Mouse (Mus musculus): ENCODE data around the gene Gramd4.
A peak's percentile ranks its signal among the peaks of the same experiment; 100 is the strongest.

Gene Gramd4

DNA sequence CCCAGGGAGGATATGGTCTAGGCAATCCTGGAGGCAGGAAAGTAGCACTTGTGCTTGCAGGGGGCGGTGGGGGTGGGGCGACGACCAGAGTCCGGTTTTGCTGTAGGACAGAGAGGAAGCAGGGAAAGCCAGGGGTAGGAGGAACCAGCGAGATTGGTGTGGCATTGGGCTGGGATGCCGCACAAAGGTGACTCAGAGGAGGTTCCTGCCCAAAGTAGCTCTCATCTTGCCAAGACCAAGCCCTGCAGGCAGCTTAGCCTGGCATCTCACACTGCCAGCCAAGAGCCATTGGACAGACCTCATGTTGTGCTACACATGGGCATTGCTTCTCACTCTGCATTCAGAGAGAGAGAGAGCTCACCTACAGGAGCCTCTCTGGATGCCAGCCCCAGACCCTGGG, at the start of gene Gramd4:
Gramd4 (plus strand) TSS at position 283 of the 400 bp plus-strand sequence.
- DNase-seq (ENCODE audit: low spot score in 2 of 2) = no peak

DNA sequence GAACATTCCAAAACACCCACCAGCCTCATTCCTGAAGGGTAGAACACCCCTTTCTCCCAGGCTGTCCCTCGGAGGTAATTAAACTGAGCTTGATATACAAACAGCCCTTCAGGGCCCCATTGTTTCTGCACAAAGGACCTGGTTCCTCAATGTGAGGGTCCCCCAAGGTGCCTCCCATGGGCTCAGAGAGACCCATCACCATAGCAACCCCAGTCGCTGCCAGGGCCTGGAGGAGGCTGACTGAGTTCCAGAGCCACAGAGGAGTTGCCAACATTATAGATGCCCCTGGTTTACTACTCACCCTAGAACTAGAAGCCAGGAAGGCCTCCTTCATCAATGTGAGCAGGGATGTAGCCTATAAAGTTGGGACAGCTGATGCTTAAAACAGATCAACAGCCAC, 44.4 kb upstream of the Gramd4 start:
- DNase-seq (ENCODE audit: low spot score in 2 of 2) = no peak

DNA sequence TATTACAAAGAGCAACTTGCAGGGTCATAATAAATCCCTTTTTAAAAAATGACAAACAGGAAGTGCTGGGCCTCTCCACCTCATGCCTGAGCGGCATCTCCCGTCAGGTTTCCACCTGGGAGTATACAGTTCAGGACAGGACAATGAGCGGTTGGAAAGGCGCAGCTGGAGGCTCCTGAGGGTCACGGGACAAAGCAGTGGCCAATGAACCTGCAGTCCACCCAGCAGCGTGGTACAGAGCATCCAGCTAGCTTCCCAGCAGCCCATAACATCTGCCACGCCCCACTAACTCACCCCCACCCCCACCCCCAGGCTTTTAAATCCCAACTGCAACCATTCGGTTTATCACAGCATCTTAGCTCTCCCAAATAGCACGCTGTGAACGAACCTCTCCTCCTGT, 43.8 kb upstream of the Gramd4 start:
- DNase-seq (ENCODE audit: low spot score in 2 of 2) = no peak

DNA sequence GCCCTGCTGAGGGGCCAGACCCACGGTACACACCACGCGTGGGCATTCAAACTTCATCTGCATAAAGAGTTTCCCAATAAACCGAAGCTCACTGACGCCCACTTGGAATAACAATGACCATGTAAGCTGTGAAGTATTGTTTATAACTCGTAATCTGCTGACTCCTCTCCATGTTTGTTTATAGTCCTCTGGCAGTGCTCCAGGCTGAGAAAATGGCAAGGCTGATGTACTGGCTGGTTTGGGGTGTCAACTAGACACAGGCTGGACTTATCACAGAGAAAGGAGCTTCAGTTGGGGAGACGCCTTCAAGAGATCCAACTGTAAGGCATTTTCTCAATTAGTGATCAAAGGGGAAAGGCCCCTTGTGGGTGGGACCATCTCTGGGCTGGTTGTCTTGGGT, 42.5 kb upstream of the Gramd4 start:
- DNase-seq (ENCODE audit: low spot score in 2 of 2) = no peak

DNA sequence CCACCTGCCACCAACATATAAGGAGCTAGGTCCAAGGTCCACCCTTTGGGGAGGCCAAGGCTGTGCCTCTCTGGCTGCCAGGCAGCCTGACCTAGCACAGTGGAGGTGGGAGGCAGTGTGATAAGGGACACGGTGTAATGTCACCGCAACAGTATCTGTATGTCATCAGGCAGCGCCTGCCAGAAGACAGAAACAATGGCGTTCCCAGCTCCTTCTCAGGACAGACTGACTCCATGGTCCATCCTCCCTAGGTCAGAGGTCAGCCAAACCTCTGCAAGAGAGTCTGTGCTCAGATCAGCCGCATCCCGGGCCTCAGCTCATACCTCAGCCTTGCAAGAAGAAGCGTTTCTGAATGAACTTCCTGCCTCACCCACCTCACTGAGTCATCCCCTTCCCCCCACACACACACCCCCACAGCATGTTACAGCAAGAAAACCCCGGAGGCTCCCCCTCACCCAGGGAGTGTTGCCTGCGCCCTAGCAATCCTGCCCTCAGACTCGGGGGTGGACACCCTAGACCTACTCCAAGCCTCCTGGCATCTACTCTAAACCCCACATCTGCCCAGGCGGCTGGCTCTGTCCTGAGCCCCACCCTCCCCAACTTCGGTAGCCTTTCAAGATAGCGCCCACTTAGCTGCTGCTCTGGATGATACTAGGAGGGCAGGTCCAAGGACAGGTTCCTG, 41.5 kb upstream of the Gramd4 start:
- DNase-seq (ENCODE audit: low spot score in 2 of 2) = no peak

DNA sequence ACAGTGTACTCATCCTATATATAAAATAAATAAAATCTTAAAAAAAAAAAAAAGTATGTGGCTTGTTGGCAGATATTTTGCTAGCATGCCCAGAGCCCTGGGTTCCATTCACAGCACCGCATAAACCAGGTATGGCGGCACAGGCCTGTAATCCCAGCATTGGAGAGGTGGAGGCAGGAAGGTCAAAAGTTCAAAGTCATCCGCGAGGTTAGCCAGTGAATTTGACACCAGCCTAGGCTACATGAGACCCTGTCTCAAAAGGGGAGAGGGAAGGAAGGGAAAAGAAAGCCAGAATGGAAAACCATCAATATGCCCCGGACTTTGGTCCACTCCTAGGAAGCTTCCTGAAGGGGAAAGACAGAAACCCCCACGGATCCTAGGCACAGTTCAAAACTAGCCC, 40.2 kb upstream of the Gramd4 start:
- no peak for DNase-seq (ENCODE audit: low spot score in 2 of 2)

DNA sequence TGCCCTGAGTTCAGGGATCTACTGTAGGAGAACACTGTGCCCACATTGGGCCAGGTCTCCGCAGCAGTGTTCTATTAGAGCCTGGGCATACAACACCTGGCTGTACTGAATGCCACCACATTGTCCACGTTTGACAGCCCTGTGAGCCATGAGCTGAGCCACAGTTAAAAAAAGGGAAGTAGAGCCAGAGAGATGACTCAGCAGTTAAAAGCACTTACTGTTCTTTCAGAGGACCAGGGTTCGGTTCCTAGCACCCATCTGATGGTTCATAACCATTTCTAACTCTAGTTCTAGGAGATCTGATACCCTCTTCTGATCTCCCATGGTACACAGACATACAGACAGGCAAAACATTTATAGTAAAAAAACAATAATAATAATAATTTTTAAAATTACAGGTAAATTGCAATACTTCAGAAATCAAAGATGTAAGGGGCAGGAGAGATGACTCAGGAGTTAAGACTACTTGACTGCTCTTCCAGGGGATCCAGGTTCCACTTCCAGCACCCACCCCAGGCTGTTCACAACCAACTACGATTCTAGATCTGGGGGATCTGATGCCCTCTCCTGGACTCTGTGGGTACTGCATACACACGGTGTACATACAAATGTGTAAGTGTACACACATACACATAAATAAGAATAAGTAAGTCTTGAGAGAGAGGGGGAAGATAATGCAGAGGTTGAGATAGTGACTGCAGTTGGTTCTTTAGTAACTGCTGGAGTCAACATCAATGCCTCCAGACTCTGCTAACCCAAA, 38.6 kb upstream of the Gramd4 start:
- no peak for DNase-seq (ENCODE audit: low spot score in 2 of 2)

DNA sequence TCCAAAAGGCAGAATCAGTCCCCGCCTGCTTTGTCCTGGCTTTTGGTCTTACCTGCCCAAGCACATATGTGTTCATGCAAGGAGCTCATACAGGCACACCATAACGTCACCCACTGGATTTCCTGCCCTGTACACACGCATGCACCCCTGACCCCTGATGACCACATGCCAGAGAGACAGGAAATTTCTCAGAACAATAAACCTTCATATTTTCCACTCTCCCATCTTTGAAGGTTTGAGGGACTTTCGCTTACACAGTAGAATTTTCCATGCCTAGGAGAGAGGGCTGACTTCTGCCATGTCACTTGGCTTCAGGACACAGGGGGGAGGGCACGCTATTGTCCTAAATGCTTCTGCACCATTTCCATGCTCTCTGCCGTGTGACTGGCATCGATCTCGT, 37.5 kb upstream of the Gramd4 start:
- no peak for DNase-seq (ENCODE audit: low spot score in 2 of 2)

DNA sequence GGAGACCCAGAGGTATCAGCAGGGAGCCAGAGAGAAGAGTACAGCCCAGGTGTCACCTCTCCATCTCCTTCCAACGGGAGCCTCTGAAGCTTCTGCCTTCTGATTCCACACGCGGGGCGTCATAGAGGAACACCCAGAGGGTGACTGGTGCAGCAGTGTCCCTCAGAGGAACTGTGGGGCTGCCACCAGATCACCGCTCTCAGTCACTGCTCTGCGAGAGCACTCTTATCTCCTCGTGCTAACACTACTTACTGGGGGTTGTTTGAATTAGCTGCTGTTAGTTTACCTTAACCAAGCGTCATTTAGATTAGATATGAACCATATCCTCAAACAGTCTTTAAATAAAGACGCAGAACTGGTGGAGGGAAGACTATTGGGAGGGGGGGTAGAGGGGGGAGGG, 36.2 kb upstream of the Gramd4 start:
- DNase-seq (ENCODE audit: low spot score in 2 of 2) = no peak

DNA sequence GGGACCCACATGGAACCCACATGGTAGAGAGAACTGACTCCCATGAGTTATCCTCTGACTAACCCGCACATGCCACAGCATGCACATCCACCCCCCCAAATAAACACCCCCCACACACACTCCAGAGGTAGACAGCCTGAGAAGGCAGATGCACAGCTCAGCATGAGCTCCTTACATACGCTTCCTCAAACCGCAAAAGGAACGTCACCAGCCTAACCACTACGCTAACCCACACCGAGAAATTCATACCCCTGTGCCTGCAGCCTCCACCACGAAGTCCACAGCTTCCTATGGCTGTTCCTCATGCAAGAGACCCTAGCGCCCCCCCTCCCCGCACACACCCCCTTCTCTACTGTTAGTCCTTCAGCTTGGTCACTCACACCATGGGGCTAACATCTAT, 35.5 kb upstream of the Gramd4 start:
- DNase-seq (ENCODE audit: low spot score in 2 of 2) = no peak

DNA sequence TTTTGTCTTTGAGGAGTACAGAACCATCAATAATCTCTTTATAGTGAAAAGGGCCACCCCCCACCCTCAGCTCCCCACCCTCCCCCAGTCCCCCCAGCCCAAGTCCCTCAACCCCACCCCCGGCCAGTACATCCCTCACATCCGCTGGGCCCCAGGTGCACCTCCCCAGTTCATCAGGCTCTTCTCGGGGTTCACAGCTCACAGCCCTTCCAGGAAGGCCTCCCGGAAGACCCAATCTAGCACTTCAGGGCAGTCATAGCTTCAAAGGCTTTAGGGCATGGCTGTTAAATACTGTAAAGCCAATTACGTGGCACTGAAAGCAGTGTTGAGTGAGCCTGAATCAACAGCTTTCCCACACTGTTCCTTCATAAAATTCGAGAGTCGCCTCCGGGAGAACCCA, 29.6 kb upstream of the Gramd4 start:
- no peak for DNase-seq (ENCODE audit: low spot score in 2 of 2)

DNA sequence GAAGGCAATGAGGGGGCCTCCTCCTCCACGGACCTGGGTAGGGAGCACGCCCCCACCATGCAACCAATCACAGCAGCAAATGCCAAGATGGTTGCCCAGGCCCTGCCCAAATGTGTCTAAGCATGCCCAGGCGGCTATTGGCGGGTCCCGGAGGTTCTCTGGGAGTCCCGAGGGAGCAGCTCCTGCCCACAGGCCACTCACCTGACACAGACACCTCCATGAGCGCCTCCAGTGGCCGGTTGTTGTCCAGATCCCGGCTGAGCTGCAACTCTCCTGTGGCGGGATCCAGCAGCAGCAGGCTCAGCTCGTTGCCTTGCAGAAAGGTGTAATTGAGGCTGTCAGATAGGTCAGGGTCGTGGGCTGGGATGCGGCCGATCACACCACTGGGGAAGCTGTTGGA, 27.5 kb upstream of the Gramd4 start:
- DNase-seq (ENCODE audit: low spot score in 2 of 2) = no peak

DNA sequence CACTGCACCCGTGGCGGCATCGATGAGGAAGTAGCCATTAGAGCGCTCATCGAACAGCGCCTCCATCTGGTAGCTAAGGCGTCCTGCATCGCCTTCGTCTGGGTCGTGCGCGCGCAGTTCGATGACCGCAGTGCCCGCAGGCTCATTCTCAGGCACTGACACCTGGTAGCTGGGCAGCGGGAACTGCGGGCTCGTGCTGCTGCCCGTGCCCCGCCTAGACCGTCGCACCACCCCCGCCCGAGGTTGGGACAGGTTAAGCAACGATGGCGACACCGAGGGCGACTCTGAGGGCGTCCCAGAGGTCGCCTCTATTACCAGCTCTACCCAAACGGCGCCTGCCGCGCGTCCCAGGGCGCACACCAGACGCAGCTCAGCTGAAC, 24.7 kb upstream of the Gramd4 start:
- no peak for DNase-seq (ENCODE audit: low spot score in 2 of 2)

DNA sequence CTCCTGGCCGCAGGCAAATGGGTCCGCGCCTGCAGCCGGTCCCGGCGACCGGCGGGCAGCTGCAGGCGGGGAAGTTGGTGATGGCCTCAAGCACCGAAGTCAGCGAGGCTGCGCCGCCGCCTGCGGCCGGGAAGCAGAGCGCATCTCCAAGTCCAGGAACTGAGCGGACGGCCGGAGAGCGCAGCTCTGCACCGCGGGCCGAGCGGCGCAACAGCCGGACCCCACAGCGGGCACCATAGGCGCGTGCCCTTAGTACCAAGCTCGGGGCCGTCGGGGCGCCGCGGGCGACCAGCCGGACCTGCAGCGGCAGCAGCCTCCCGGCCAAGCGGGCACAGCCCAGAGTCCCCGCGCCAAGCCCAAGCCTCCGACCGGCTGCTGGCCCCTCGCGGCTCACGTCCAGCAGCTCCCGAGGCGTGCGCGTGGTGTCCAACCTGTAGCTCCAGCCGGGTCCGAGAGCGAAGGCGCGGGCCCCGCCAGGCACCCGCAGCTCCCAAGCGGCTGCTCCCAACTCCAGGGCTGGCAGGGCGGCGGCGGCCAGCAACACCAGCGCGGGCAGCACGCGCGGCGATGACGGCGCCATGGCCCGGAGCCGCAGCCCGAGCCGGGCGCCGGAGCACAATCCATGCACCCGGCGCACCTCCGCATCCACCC, 24.2 kb upstream of the Gramd4 start, which contains the start of gene Celsr1:
Celsr1 (minus strand) TSS at position 587 of the 651 bp plus-strand sequence.
- no peak for DNase-seq (ENCODE audit: low spot score in 2 of 2)

DNA sequence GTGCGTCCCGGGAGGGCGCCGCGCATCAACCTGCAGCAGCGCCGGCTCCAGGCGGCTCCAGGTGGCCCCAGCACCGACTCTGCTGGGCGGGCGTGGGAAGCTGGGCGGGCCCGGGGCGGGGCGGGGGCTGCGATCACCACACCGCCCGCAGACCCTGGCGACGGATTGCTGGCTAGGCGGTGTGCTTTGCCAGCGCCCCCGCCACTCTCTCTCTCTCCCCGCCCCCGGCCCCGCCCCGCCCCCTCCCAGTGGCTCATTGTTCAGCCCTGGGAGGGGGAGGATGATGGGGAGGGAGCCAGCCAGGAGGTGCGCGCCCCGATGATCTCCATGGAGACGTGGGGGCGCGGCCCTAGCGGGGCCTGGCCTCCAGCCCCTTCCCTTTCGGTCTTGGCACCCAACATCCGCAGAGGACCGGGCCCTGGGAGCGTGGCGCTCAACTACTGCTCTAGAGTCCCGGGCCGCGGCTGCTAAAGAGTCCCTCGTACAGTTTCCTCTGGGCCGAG, 23.4 kb upstream of the Gramd4 start:
- no peak for DNase-seq (ENCODE audit: low spot score in 2 of 2)

DNA sequence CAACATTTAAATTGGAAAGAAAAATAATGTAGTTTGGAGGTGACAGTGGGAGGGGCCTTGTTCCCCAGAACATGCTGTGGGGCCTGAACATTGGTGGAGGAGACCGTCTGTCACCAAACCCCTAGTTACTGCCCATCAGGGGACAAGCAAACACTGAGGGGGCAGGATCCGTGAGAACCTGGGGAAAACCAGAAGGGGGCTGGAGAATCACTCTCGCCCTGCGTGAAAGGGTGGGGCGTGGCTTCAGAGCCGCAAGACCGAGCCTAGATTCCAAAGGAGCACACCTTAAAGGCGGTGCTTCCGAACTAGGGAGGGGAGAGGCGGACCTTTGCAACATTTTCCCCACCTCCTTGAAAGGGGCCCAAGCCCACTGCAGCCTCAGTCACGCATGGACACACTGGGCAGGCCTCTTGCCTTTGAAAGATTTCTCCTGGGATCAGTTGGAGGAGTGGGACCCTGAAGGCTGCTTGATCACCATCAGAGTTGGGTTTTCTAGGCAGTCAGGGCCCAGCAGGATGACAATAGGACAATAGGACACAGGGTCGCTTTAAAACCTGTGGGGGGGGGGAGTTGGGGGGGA, 22.6 kb upstream of the Gramd4 start:
- DNase-seq (ENCODE audit: low spot score in 2 of 2) = no peak

DNA sequence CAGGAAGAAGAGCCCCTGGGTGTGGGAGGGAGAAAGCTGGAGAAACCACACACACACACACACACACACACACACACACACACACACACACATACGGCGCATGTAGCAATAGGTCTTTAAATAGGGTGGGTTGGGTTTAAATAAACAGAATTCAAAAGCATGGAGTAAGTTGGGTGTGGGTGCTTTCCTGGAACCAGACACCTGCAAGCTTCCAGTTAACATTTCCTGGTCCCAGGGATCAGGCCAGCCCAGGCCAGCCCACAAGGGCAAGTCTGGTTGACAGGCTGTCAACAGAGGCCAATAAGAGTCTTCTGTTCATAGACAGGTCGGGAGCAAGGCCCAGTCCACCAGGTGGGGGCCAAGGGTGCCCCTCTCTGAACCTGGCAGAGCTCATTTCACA, 21.6 kb upstream of the Gramd4 start:
- DNase-seq (ENCODE audit: low spot score in 2 of 2) = no peak

DNA sequence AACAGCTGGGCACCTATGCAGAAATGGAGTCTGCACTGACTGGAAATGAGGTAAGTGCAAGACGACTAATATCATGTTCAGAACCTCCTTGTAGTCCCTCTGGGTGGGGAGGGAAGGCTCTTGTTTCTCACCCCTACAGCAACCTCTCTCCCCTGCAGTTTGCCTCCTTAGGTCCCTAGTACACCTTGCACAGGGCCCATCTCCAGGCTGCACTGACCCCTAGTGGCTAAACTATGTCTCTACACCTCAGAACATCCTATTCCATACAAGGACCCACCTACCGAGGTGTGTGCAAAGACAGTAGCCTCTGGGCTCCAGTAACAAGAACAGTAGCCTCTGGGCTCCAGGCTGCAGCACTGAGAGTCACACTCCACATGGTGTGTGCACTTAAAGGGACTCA, 18.7 kb upstream of the Gramd4 start:
- DNase-seq (ENCODE audit: low spot score in 2 of 2) = peak in 1 of 2 experiments; percentile 68

DNA sequence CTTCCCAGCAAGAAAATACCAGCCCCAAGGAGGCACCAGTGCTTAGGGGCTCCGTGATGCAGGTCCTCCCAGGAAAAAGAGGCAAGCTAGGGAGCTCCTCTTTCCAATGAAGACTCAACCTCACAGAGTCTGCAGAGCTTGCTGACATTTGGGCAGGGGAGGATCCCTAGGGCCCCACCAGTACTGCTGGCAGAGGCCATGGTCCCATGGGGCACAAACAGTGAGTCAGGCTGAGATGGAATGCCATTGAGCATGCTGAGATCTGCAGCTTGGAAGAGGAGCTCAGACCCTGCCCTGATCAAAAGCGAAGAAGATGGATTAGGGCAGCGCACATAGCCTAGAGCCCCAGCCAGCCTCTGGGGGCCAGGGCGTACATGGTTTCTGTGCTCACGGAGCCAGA, 16.1 kb upstream of the Gramd4 start:
- DNase-seq (ENCODE audit: low spot score in 2 of 2) = no peak

DNA sequence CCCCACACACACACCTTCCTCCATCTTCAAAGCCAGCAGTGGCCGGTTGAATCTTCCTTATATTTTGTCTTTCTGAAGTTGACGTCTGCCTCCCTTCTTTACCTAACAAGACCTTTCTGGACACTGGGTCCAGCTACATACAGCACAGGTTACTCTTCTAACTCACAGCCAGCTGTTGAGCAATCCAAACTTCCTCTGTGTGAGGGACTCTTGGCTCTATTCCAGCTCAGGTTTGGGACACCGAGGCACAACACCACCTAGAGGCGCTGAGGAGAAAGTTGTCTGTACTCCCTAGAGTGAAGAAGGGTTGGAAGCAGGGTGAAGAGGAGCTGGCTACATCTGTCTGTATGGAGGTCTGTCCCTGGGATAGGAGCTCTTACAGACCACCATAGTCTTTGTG, 15.1 kb upstream of the Gramd4 start:
- DNase-seq (ENCODE audit: low spot score in 2 of 2) = no peak

DNA sequence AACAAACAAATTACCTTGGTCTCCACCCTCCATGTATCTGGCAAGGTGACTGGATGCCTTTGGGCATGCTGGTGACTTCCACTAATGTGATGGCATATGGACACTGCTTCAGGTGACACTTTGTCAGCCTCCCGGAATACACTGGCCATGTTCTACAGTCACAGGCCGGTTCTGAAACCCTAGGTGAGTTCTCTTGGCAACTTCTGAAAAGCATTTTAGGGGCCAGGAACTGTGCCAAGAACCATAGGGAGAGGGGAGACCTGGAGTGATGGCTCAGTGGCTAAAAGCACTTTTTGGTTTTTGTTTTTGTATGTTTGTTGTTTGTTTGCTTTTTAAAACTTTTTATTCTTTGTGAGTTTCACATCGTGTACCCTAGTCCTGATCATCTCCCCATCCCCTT, 8.0 kb upstream of the Gramd4 start:
- DNase-seq (ENCODE audit: low spot score in 2 of 2) = no peak

DNA sequence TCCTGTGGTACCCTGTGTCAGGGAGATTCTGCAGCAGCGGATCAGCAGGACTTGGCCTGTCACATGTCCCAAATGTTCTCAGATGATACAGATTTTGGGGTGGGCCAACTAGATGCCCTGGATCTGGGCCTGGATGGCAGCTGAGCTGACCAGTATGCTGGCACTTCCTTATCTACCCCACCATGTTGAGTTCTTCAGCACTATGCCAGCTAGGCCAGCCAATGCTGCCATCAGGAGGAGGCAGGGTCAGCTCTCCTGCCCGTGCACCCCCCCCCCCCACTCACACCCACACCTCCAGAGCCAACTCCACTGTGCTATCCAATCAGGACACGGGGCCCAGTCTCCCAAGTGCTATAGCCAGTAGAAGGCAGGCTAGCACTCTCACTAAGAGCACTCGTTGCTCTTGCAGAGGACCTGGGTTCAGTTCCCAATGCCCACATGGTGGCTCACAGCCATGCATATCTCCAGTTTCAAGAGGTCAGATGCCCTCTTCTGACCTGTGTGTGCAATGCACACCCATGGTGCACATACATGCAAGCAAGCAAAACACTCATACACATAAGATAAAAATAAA, 7.2 kb upstream of the Gramd4 start:
- no peak for DNase-seq (ENCODE audit: low spot score in 2 of 2)

Data from spleen, postnatal 14 days (tissue).